ENCODE assay signal across 14 mouse cellular contexts in genomic region chr6:121531825-121532389, GRCm38 (mm10). TPM values are rescaled to one million over a fixed set of nuclear protein-coding genes. Genes with fewer than 3 reads are reported as not detected.
DNase-seq lines count a peak whose midpoint lies in the region; ATAC-seq lines count a peak whose summit lies in the region.
"Had no signal": no experiment of that assay in that cellular context is flagged by ENCODE, and none has a peak within 500 bp of the region (broad histone marks: within the 10 kb centered on the region; RNA-seq: fewer than 3 reads in every experiment).

No protein-coding gene starts in this region.

- 0 out of 2 replicates have a peak, but pooled peaks cover 4% of the 10 kb centered on the region for H3K27me3 ChIP-seq in heart, embryonic 10.5 days (ENCODE audit: insufficient read depth, poor library complexity, severe bottlenecking)
- no peaks in the 10 kb centered on the region for H3K27me3 ChIP-seq in forebrain, embryonic 16.5 days (replicated peaks; ENCODE audit: control insufficient read depth, insufficient read depth, low read length)
- H3K27me3 ChIP-seq in neural tube, embryonic 13.5 days: no peaks in the 10 kb centered on the region
- no peaks in the 10 kb centered on the region for H3K27me3 ChIP-seq in heart, embryonic 11.5 days (ENCODE audit: control insufficient read depth, insufficient read depth, low read length)
- H3K27me3 ChIP-seq: embryonic facial prominence, embryonic 15.5 days had no signal

- no peak overlapping the region for H3K9ac ChIP-seq in forebrain, embryonic 16.5 days (replicated peaks; ENCODE audit: low read depth, low read length)
- H3K9ac ChIP-seq in neural tube, embryonic 13.5 days: no peak overlapping the region
- H3K9ac ChIP-seq in heart, embryonic 11.5 days (ENCODE audit: low read depth, low read length): no peak overlapping the region
- H3K9ac ChIP-seq: embryonic facial prominence, embryonic 15.5 days; limb, embryonic 15.5 days had no signal

- no peak overlapping the region for H3K27ac ChIP-seq in heart, embryonic 10.5 days
- H3K27ac ChIP-seq in forebrain, embryonic 16.5 days (ENCODE audit: low read length): no peak overlapping the region
- no peak overlapping the region for H3K27ac ChIP-seq in neural tube, embryonic 13.5 days (replicated peaks)
- no peak overlapping the region for H3K27ac ChIP-seq in heart, embryonic 11.5 days (ENCODE audit: low read depth, low read length)
- H3K27ac ChIP-seq: embryonic facial prominence, embryonic 15.5 days; limb, embryonic 15.5 days had no signal

- no peaks in the 10 kb centered on the region for H3K36me3 ChIP-seq in heart, embryonic 10.5 days
- H3K36me3 ChIP-seq in forebrain, embryonic 16.5 days (ENCODE audit: control insufficient read depth, insufficient read depth): no peaks in the 10 kb centered on the region
- no peaks in the 10 kb centered on the region for H3K36me3 ChIP-seq in neural tube, embryonic 13.5 days
- no peaks in the 10 kb centered on the region for H3K36me3 ChIP-seq in heart, embryonic 11.5 days (ENCODE audit: control insufficient read depth, insufficient read depth, low read length)
- H3K36me3 ChIP-seq: embryonic facial prominence, embryonic 15.5 days; limb, embryonic 15.5 days had no signal

- H3K4me3 ChIP-seq in heart, embryonic 10.5 days: no peak overlapping the region
- no peak overlapping the region for H3K4me3 ChIP-seq in forebrain, embryonic 16.5 days (replicated peaks; ENCODE audit: low read length)
- no peak overlapping the region for H3K4me3 ChIP-seq in neural tube, embryonic 13.5 days
- no peak overlapping the region for H3K4me3 ChIP-seq in heart, embryonic 11.5 days (ENCODE audit: low read depth, low read length)
- H3K4me3 ChIP-seq: embryonic facial prominence, embryonic 15.5 days; limb, embryonic 15.5 days had no signal

- DNase-seq in heart, embryonic 10.5 days (ENCODE audit: low spot score): peak; percentile 66
- DNase-seq in heart, postnatal 10 days: no peak
- peak; percentile 25 for DNase-seq in ZHBTc4 (ENCODE audit: low read depth, low spot score)
- DNase-seq in layer of hippocampus, postnatal 25 days (ENCODE audit: extremely low spot score in 1 of 2, low spot score in 1 of 2): no peak
- DNase-seq: adrenal gland, postnatal 14 days; cerebellum, postnatal 36 days; lung, adult 18-20 months; right cerebral cortex, adult 18-20 months had no signal

- H3K4me1 ChIP-seq in heart, embryonic 10.5 days: no peaks in the 10 kb centered on the region
- H3K4me1 ChIP-seq in forebrain, embryonic 16.5 days (replicated peaks; ENCODE audit: control insufficient read depth, insufficient read depth, low read length): peaks cover 4% of the 10 kb centered on the region; the same call in 1 of the 2 replicates
- H3K4me1 ChIP-seq in neural tube, embryonic 13.5 days (replicated peaks): 0 out of 2 replicates have a peak, but pooled peaks cover 3% of the 10 kb centered on the region
- H3K4me1 ChIP-seq in heart, embryonic 11.5 days (ENCODE audit: control insufficient read depth, insufficient read depth, low read length): no peaks in the 10 kb centered on the region
- H3K4me1 ChIP-seq: embryonic facial prominence, embryonic 15.5 days; limb, embryonic 15.5 days had no signal

- H3K4me2 ChIP-seq in forebrain, embryonic 16.5 days (ENCODE audit: low read length): no peak overlapping the region
- no peak overlapping the region for H3K4me2 ChIP-seq in neural tube, embryonic 13.5 days
- H3K4me2 ChIP-seq in heart, embryonic 11.5 days: no peak overlapping the region
- H3K4me2 ChIP-seq: embryonic facial prominence, embryonic 15.5 days; limb, embryonic 15.5 days had no signal

- WGBS in heart, embryonic 10.5 days: 73% methylated on average over 13 of the region's 13 CpGs
- 55% methylated on average over 13 of the region's 13 CpGs for WGBS in forebrain, embryonic 16.5 days
- WGBS in neural tube, embryonic 13.5 days: 56% methylated on average over 13 of the region's 13 CpGs
- WGBS in heart, embryonic 11.5 days (ENCODE audit: insufficient replicate concordance): 64% methylated on average over 13 of the region's 13 CpGs

- intact Hi-C loops in heart, postnatal 10 days (cut with DNase I): loop anchor here (2.0 to 5.0 kb wide), 2 partner anchors 120 to 347 kb away; no protein-coding TSS in a partner anchor

- peak; percentile 32; the same call in 1 of the 2 replicates for ATAC-seq in forebrain, embryonic 16.5 days
- ATAC-seq in neural tube, embryonic 13.5 days (ENCODE audit: low read depth): peak; percentile 45; the same call in 1 of the 2 replicates
- no peak for ATAC-seq in heart, embryonic 11.5 days (replicated peaks; ENCODE audit: insufficient number of reproducible peaks, low FRiP score, low TSS enrichment)
- ATAC-seq: intestine, embryonic 16.5 days had no signal

- H3K9me3 ChIP-seq in heart, embryonic 10.5 days: no peaks in the 10 kb centered on the region
- no peaks in the 10 kb centered on the region for H3K9me3 ChIP-seq in forebrain, embryonic 16.5 days (ENCODE audit: control insufficient read depth, low read length)
- no peaks in the 10 kb centered on the region for H3K9me3 ChIP-seq in neural tube, embryonic 13.5 days
- H3K9me3 ChIP-seq in heart, embryonic 11.5 days (replicated peaks; ENCODE audit: control insufficient read depth, low read length): no peaks in the 10 kb centered on the region
- H3K9me3 ChIP-seq: embryonic facial prominence, embryonic 15.5 days; limb, embryonic 15.5 days had no signal

RNA-seq across cellular contexts. Expression of gene Iqsec3, which starts 58.4 kb away (rescaled TPM):
- 0.03 TPM in 1 of 2 replicates, not detected in the other for polyA plus RNA-seq in heart, embryonic 10.5 days (2016; fragmentation: Nextera tagmentation; extraction: Ambion mirVana)
- under 1 TPM; 0.64 to 0.72 TPM for total RNA-seq in heart, postnatal 10 days (2021)
- 3.9 and 6.2 TPM in 2 replicates for polyA plus RNA-seq in forebrain, embryonic 16.5 days (2015; fragmentation: Nextera tagmentation; extraction: Ambion mirVana)
- polyA plus RNA-seq in neural tube, embryonic 13.5 days (2015; fragmentation: Nextera tagmentation; extraction: Ambion mirVana): 13.6 and 14.0 TPM in 2 replicates
- total RNA-seq in layer of hippocampus, postnatal 25 days (2021): 100 to 1,000 TPM; 109 to 129 TPM
- 0.04 TPM in 1 of 2 replicates, not detected in the other for polyA plus RNA-seq in heart, embryonic 11.5 days (2014; fragmentation: Nextera tagmentation; extraction: Ambion mirVana)

Comparison
In these comparisons a context has a peak if more than half of its experiments do, and no peak if none do; other contexts are left out.
1. DNase-seq: peak in heart, embryonic 10.5 days (single experiment) and ZHBTc4 (single experiment); none in heart, postnatal 10 days (0 of 2) and layer of hippocampus, postnatal 25 days (0 of 2).